Mouse (Mus musculus) heart, adult 2 months (tissue): ENCODE results near the gene Rgp1. TPM values are rescaled to one million over a fixed set of nuclear protein-coding genes. Genes with fewer than 3 reads are reported as not detected.

Source experiments
- DNase-seq, 2 experiments: peaks; one replicate each; pipeline ENCODE4 v3.0.0; 2021
- H3K27ac ChIP-seq: fragments of 200-600 bp; 2 replicates; pipeline ENCODE4 v1.8.1; 2022
- H3K27me3 ChIP-seq: fragments of 200-500 bp; 2 replicates; pipeline ENCODE4 v1.6.1; 2012; ENCODE audit warnings: mild to moderate bottlenecking, low read length, inconsistent platforms, mixed read lengths; ENCODE audit not compliant: control insufficient read depth, insufficient read depth
- H3K36me3 ChIP-seq: fragments of 200-500 bp; 2 replicates; pipeline ENCODE4 v1.6.1; 2012; ENCODE audit warnings: low read length, inconsistent platforms; ENCODE audit not compliant: control insufficient read depth, insufficient read depth
- H3K4me1 ChIP-seq: fragments of 200-500 bp; 2 replicates; pipeline ENCODE4 v1.6.1; 2011; ENCODE audit warnings: low read length; ENCODE audit not compliant: control insufficient read depth, insufficient read depth
- H3K4me3 ChIP-seq: fragments of 200-600 bp; 2 replicates; pipeline ENCODE4 v1.8.1; 2022
- H3K79me2 ChIP-seq: fragments of 200-500 bp; replicated peaks from 2 replicates; pipeline ENCODE4 v1.6.1; 2012; ENCODE audit warnings: mild to moderate bottlenecking, inconsistent platforms, low read length, moderate library complexity, mixed read lengths; ENCODE audit not compliant: control insufficient read depth, insufficient read depth
- H3K9ac ChIP-seq: fragments of 200-500 bp; 2 replicates; pipeline ENCODE4 v1.6.1; 2012; ENCODE audit warnings: low read depth, mild to moderate bottlenecking, control low read depth, inconsistent platforms, low read length, mixed read lengths
- CTCF ChIP-seq: fragments of 200-600 bp; IDR thresholded peaks from 2 replicates; pipeline ENCODE4 v1.8.1; 2022; ENCODE audit warnings: antibody characterized with exemption, mild to moderate bottlenecking, moderate library complexity
- EP300 ChIP-seq: fragments of 200-500 bp; IDR thresholded peaks from 2 replicates; pipeline ENCODE4 v1.6.1; 2011; ENCODE audit warnings: low read depth, low read length, control low read depth; ENCODE audit not compliant: insufficient read depth
- POLR2A ChIP-seq: fragments of 200-500 bp; IDR thresholded peaks from 2 replicates; pipeline ENCODE4 v1.6.1; 2011; ENCODE audit warnings: mild to moderate bottlenecking, low read depth, low read length, control low read depth; ENCODE audit not compliant: insufficient read depth
- WGBS: fragments of 180-500 bp; shearing (Covaris S2); methylation state at CpG from one replicate; pipeline ENCODE4 v1.1.7; 2018; 5-methylcytosine and 5-hydroxymethylcytosine counted together
- intact Hi-C: fragments of 180-260 bp; cut with DNase I; formaldehyde crosslinking; loops from one replicate; pipeline ENCODE4 v1.15.1; 2025
- polyA plus RNA-seq: library from polyadenylated mRNA; depleted of rRNA; stranded (reverse); fragments of >200 nt; gene quantifications from 2 replicates; pipeline ENCODE4 v1.2.3, GENCODE M21; 2012
- total RNA-seq, 2 experiments: library from RNA; stranded (reverse); gene quantifications; 2 replicates each; pipeline ENCODE4 v1.2.3; 2021

Gene Rgp1
- total and polyA plus RNA-seq, 3 experiments: 29.4 to 38.1 (median 31.7) TPM

DNA sequence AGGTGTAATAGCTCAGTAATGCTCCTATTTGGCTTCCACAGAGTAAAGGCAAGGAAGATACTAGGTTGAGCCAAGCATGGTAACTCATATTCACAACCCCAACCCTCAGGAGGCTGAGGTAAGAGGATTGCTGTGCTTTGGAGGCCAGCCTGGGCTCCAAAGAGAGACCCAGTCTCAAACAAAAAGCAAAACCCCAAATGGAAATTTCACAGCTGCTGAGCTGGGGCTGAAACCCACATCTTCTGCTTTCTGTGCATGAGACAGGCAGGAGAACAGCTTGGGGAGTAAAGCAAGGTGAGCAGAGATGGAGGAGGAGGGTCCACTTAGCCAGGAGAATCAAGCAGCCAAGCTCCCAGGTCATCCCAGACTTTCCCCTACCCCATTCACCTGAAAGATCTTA lies 24.6 kb upstream of the Rgp1 start:
- H3K36me3 ChIP-seq: peaks cover 4% of the 10 kb centered on the region; the same call in 1 of the 2 replicates
- H3K4me1 ChIP-seq: peaks cover 8% of the 10 kb centered on the region
- H3K27ac ChIP-seq: no peak overlapping the region
- H3K79me2 ChIP-seq: peaks cover 2% of the 10 kb centered on the region
- intact Hi-C loops: no loop called here
- no peak overlapping the region for H3K4me3 ChIP-seq
- no peak for TF ChIP-seq EP300
- no peak for TF ChIP-seq CTCF
- no peak for TF ChIP-seq POLR2A
- no peak overlapping the region for H3K9ac ChIP-seq
- no peak for DNase-seq
- H3K27me3 ChIP-seq: no peaks in the 10 kb centered on the region

DNA sequence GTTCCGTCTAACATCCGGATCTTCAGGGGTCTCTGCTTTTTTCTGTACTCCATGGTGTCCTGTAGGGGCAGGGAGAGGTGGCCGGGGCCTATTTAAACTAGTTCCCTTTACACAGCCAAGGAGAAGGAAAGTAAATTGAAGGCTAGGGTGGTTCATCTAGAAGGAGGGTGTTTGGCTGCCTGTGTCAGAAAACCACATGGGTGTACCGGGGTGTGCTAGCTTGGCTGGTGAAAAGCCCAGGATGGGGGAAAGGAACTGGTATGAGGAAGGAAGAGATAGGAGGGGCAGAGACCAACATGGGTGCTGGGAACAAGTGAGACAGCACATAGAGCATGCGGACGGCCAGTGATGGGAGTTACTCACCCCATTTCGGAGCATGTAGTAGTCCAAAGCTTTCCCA lies 22.6 kb upstream of the Rgp1 start:
- Histone ChIP-seq H3K36me3 (peaks cover 4% of the 10 kb centered on the region), H3K79me2 (peaks cover 7% of the 10 kb centered on the region), H3K27ac (no peak overlapping the region), H3K27me3 (no peaks in the 10 kb centered on the region), H3K4me1 (peaks cover 21% of the 10 kb centered on the region), H3K9ac (no peak overlapping the region), H3K4me3 (no peak overlapping the region)
- WGBS: 92% methylated on average over 7 of the region's 7 CpGs
- no peak for DNase-seq
- intact Hi-C loops: no loop called here
- no peak for TF ChIP-seq POLR2A
- no peak for TF ChIP-seq EP300
- TF ChIP-seq CTCF: no peak

DNA sequence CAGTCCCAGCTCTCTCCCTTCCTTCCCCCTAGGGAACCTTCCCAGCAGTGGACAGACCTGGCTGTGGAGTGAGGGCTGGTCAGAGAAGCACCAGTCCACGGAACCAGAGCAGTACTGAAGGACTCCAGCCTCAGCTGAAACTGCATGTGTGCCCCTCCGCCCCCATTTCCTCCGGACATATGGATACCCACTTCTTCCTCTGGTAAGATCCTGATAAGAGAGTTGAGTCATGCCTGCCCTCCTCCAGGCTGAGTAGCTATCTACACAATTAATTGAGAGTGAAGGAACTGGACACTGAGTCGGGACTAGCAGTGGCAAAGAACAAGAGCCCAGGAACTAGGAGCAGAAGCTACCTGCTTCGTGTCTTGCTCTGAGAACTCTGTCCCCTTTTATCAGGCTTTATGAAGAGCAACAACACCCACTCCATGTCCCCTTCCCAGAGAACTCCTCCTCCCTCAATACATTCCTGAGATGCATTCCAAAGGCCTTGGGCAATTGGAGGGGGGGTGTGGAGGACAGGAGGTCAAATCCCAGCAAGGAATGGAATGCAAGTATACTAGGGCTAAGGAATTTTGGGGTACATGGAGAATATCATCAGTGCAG lies 20.4 kb upstream of the Rgp1 start:
- H3K27ac ChIP-seq: peak overlapping the region; percentile 98
- H3K4me3 ChIP-seq: peak overlapping the region; percentile 33
- H3K4me1 ChIP-seq: peaks cover 22% of the 10 kb centered on the region
- H3K79me2 ChIP-seq: peaks cover 7% of the 10 kb centered on the region
- no peak for TF ChIP-seq EP300
- no peak for TF ChIP-seq CTCF
- TF ChIP-seq POLR2A: no peak
- no peak for DNase-seq
- H3K27me3 ChIP-seq: no peaks in the 10 kb centered on the region
- peak overlapping the region; percentile 49 for H3K9ac ChIP-seq
- 13% methylated on average over 5 of the region's 5 CpGs for WGBS
- intact Hi-C loops: no loop called here
- H3K36me3 ChIP-seq: peaks cover 4% of the 10 kb centered on the region

DNA sequence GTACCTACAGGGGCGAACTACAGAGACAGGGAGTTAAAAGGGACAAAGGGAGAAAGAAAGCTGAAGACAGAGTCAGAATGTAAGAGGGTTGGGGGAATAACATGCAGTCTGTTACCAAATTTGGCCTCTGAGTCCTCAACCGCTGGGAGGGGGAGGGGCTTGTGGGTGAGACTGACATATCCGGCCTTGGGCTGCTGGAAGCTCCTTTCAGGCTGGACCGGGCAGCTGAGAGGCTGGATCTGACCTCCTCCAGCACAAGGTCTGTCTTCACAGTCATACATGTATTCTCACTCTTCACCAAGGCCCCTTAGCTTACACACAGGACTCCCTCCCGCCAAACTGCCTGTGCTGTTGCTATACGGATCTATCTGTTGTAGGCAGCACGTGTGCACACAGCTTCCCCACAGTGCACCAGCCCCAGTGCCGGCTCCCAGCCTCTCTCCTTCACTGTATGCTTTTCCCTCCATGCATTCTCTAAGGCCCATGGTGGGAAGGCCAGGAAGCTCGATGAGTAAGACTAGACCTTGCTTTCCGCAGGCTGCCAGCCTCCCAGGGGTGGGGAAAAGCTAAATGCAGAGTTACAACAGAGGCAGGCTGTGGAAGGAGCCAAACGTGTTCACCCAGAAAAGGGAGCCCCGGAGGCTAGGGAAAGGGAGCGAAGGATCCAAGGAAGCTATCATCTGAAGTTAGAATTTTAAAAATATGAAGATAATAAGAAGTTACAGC lies 19.7 kb upstream of the Rgp1 start:
- H3K36me3 ChIP-seq: peaks cover 9% of the 10 kb centered on the region
- 9% methylated on average over 13 of the region's 13 CpGs for WGBS
- peak overlapping the region; percentile 98 for H3K27ac ChIP-seq
- DNase-seq: peak; percentile 72 to 77
- H3K4me1 ChIP-seq: peaks cover 27% of the 10 kb centered on the region
- intact Hi-C loops: no loop called here
- peak overlapping the region; percentile 49 for H3K9ac ChIP-seq
- no peak for TF ChIP-seq CTCF
- no peak for TF ChIP-seq EP300
- peak; percentile 56 for TF ChIP-seq POLR2A
- peaks cover 7% of the 10 kb centered on the region for H3K79me2 ChIP-seq
- H3K4me3 ChIP-seq: peak overlapping the region; percentile 33
- H3K27me3 ChIP-seq: no peaks in the 10 kb centered on the region

DNA sequence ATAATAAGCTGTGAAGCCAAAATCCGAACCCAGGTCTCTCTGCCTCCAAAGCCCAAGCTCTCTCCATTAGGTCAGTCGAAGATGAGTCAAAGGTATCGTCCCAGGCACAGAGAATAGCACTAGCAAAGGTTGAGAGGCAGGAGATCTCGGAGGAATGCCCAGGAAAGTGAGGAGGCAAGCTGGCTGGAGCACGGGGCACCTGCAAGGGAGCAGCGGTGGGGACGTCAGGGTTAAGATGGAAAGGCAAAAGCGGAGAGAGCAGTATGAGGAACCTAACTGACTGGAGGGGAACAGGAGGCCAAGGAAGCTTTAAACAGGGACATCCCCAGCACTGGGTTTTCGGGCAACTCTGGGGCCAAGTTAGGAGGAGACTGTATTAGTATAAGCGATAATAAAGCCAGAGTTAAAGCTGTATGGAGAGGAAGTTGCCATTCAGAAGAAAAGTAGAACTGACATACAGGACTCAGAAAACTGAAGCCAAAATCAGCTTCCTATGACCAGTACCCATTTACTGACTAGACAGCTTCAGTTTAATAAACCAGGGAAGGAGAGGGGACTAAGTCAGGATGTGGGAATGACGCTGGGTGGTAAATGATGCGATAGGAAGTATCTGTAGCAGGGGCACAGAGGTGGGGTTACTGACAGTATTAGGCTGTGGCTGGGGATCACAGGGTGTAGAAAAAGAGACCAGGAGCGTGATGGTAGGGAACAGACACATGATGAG lies 18.8 kb upstream of the Rgp1 start:
- peak overlapping the region; percentile 33 for H3K4me3 ChIP-seq
- H3K27ac ChIP-seq: peak overlapping the region; percentile 98
- intact Hi-C loops: loop anchor here (5.0 kb wide), 2 partner anchors 67 to 98 kb away; partner anchors contain the start of genes Ccdc107 and Hint2
- no peaks in the 10 kb centered on the region for H3K27me3 ChIP-seq
- DNase-seq: no peak
- H3K9ac ChIP-seq: peak overlapping the region; percentile 22
- TF ChIP-seq CTCF (no peak), POLR2A (no peak), EP300 (no peak)
- peaks cover 7% of the 10 kb centered on the region for H3K79me2 ChIP-seq
- 37% methylated on average over 13 of the region's 13 CpGs for WGBS
- peaks cover 14% of the 10 kb centered on the region for H3K36me3 ChIP-seq
- H3K4me1 ChIP-seq: peaks cover 30% of the 10 kb centered on the region
